Mouse (Mus musculus) cerebellum, adult 2 months (tissue): ENCODE results near the gene Plce1. TPM values are rescaled to one million over a fixed set of nuclear protein-coding genes. Genes with fewer than 3 reads are reported as not detected.

Experiments
- DNase-seq, 2 experiments: peaks; one replicate each; pipeline ENCODE4 v3.0.0; 2021
- H3K27ac ChIP-seq: fragments of 200-500 bp; 2 replicates; pipeline ENCODE4 v1.5.1; 2012; ENCODE audit warnings: low read length, control low read depth, inconsistent platforms; ENCODE audit not compliant: insufficient read depth
- H3K27me3 ChIP-seq: fragments of 200-500 bp; 2 replicates; pipeline ENCODE4 v1.6.1; 2012; ENCODE audit warnings: inconsistent platforms, mild to moderate bottlenecking, low read length, moderate library complexity; ENCODE audit not compliant: control insufficient read depth, insufficient read depth
- H3K4me1 ChIP-seq: fragments of 200-500 bp; 2 replicates; pipeline ENCODE4 v1.6.1; 2011; ENCODE audit warnings: low read length; ENCODE audit not compliant: control insufficient read depth, insufficient read depth
- H3K4me3 ChIP-seq: fragments of 200-500 bp; replicated peaks from 2 replicates; pipeline ENCODE3; 2011; ENCODE audit warnings: mild to moderate bottlenecking, low read depth, low read length, control low read depth; ENCODE audit not compliant: insufficient read depth
- CTCF ChIP-seq: fragments of 200-500 bp; IDR thresholded peaks from 2 replicates; pipeline ENCODE4 v1.5.1; 2011; ENCODE audit warnings: low read depth, mild to moderate bottlenecking, control low read depth, low read length, moderate library complexity, borderline replicate concordance; ENCODE audit not compliant: insufficient read depth
- POLR2A ChIP-seq: fragments of 200-500 bp; IDR thresholded peaks from 2 replicates; pipeline ENCODE4 v1.6.1; 2011; ENCODE audit warnings: low read length, control low read depth, borderline replicate concordance; ENCODE audit not compliant: insufficient read depth
- WGBS: fragments of 180-500 bp; shearing (Covaris S2); methylation state at CpG from one replicate; pipeline ENCODE4 v1.1.7; 2018; 5-methylcytosine and 5-hydroxymethylcytosine counted together
- polyA plus RNA-seq: library from polyadenylated mRNA; depleted of rRNA; stranded (reverse); fragments of >200 nt; gene quantifications from 2 replicates; pipeline ENCODE4 v1.2.3, GENCODE M21; 2012

Plce1 gene
- polyA plus RNA-seq, 1 experiment, result 9.7 TPM

DNA sequence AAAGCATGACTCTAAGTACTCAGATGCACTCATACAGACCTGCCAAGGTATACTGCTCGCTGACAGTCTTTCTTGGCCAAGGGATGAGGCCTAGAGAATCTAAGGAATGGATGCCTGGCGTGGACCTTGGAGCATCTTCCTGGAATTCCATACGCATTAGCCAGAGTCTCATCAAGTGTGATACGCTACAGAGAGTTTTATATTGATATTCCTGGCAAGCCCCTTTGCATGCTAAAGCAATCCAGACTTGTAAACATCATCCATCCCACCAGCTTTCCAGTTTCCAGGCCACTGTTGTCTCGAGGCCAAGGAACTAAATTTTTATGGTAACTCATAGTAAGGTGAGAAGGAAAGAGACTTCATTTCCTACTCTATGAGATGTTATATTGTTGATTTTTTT is 197.7 kb downstream of the Plce1 start:
- Histone ChIP-seq H3K27me3 (no peaks in the 10 kb centered on the region), H3K27ac (no peak overlapping the region), H3K4me3 (no peak overlapping the region), H3K4me1 (no peaks in the 10 kb centered on the region)
- 56% methylated on average over 5 of the region's 5 CpGs for WGBS
- DNase-seq, result no peak
- TF ChIP-seq POLR2A (no peak), CTCF (no peak)

DNA sequence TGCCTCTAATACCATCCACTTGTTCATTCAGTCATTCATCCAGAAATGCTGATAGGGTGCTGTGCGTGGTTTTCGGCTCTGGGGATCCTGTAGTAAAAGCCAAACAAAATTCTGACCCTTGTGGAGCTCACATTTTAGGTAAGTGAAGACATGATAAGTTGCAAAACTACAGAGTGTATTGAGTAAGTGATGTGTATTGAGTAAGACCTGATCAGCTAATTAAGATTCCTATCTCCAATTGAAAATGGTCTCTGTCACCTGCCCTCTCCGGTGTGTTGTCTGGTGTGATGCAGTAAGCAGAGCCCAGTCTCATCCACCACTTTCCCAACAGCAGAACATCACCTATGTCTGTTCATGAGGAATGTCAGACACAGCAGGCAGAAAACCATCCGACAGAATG is 198.6 kb downstream of the Plce1 start:
- 88% methylated on average over 4 of the region's 4 CpGs for WGBS
- H3K4me1 ChIP-seq, result no peaks in the 10 kb centered on the region
- H3K4me3 ChIP-seq, result no peak overlapping the region
- no peak for TF ChIP-seq CTCF
- no peak for TF ChIP-seq POLR2A
- no peak for DNase-seq
- no peaks in the 10 kb centered on the region for H3K27me3 ChIP-seq
- H3K27ac ChIP-seq, result no peak overlapping the region

DNA sequence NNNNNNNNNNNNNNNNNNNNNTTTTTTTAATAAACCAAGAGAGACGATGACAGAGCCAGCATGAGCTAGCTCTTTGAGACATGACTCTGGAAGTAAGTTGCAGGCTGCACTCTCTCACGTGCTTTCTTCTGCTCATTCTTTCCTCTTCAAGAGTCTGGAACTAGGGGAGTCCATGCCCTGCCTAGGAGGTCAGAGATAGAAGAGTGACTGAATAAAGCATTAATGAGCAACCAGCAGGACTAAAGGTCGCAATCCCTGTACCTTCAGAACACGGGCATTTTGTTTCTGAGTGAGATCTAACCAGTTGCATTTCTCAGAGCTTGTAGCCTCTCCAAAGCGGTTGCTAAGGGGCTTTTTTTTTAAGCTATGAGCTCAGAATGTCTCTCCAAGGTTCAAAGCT is 206.4 kb downstream of the Plce1 start:
- Histone ChIP-seq H3K27me3 (no peaks in the 10 kb centered on the region), H3K4me1 (no peaks in the 10 kb centered on the region), H3K27ac (no peak overlapping the region), H3K4me3 (no peak overlapping the region)
- 61% methylated on average over 5 of the region's 5 CpGs for whole genome bisulfite sequencing
- TF ChIP-seq POLR2A, result no peak
- no peak for TF ChIP-seq CTCF
- no peak for DNase-seq

DNA sequence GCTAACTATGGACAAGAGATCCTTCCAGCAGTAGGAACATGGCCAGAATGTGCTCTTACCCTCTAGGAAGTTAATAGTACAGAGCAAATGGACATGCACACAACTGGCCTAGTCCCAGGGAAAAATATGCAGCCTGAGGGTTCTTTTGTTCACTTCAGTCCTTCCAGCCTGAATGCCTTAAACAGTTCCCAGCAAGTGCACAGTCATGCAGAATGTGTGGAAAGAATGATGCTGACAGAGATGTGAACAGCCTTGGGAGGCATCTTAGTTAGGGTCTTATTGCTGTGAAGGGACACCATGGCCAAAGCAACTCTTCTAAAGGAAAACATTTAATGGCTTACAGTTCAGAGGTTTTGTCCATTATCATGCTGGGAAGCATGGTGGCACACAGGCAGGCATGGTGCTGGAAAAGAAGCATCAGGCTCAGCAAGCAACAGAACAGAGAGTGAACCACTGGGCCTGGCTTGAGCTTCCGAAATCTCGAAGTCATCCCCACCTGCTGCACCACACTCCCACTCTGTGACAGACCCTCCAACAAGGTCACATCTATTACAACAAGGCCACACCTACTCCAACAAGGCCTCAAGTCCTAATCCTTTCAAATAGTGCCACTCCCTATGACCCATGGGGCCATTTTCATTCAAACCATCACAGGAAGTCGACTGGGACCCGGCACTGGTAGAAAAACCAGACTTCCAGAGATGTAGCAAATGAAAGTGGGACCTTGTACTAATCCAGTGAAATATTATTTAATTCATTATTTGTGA is 208.0 kb downstream of the Plce1 start:
- Histone ChIP-seq H3K27ac (no peak overlapping the region), H3K27me3 (no peaks in the 10 kb centered on the region), H3K4me3 (no peak overlapping the region), H3K4me1 (no peaks in the 10 kb centered on the region)
- no peak for TF ChIP-seq CTCF
- TF ChIP-seq POLR2A, result no peak
- no peak for DNase-seq
- 87% methylated on average over 4 of the region's 4 CpGs for WGBS

DNA sequence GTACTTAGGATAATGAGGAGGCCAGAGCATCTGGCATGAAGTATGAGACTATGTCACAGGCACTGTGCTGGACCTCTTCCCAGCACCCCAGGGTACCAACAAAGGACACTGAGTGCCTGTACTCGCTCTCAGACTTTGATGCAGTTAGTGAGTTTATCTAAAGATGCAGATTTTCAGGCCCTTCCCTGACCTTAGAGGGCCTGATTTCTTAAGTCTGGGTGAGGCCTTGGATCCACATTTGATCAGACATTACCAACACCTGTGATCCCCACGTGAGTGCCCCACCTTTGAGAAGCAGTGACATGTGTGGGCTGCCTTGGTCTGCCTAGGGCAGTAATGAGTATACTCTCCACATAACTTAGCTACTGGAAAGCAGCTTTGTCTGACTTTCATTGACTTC is 209.4 kb downstream of the Plce1 start:
- TF ChIP-seq CTCF (no peak), POLR2A (no peak)
- WGBS, result 49% methylated on average over 2 of the region's 2 CpGs
- H3K4me1 ChIP-seq, result no peaks in the 10 kb centered on the region
- no peak for DNase-seq
- H3K27me3 ChIP-seq, result no peaks in the 10 kb centered on the region
- no peak overlapping the region for H3K4me3 ChIP-seq
- H3K27ac ChIP-seq, result no peak overlapping the region

GRCm38 (mm10) chr19:38691533-38691932 is 210.6 kb downstream of the Plce1 start:
- no peak overlapping the region for H3K4me3 ChIP-seq
- H3K27ac ChIP-seq, result no peak overlapping the region
- no peaks in the 10 kb centered on the region for H3K27me3 ChIP-seq
- DNase-seq, result no peak
- H3K4me1 ChIP-seq, result no peaks in the 10 kb centered on the region
- no peak for TF ChIP-seq CTCF
- no peak for TF ChIP-seq POLR2A
- 92% methylated on average over 6 of the region's 6 CpGs for WGBS

GRCm38 (mm10) chr19:38693331-38693730 is 212.4 kb downstream of the Plce1 start:
- H3K4me3 ChIP-seq, result no peak overlapping the region
- TF ChIP-seq POLR2A (no peak), CTCF (no peak)
- 26% methylated on average over 2 of the region's 2 CpGs for WGBS
- no peak for DNase-seq
- no peaks in the 10 kb centered on the region for H3K27me3 ChIP-seq
- H3K4me1 ChIP-seq, result no peaks in the 10 kb centered on the region
- no peak overlapping the region for H3K27ac ChIP-seq

GRCm38 (mm10) chr19:38693769-38694168 is 212.9 kb downstream of the Plce1 start:
- Histone ChIP-seq H3K4me1 (no peaks in the 10 kb centered on the region), H3K4me3 (no peak overlapping the region), H3K27me3 (no peaks in the 10 kb centered on the region), H3K27ac (no peak overlapping the region)
- WGBS, result 30% methylated on average over 4 of the region's 4 CpGs
- DNase-seq, result no peak
- no peak for TF ChIP-seq CTCF
- no peak for TF ChIP-seq POLR2A

- no peak for TF ChIP-seq POLR2A
- TF ChIP-seq CTCF, result no peak
- no peaks in the 10 kb centered on the region for H3K27me3 ChIP-seq
- H3K4me1 ChIP-seq, result no peaks in the 10 kb centered on the region
- DNase-seq, result no peak
- no peak overlapping the region for H3K4me3 ChIP-seq
- 85% methylated on average over 8 of the region's 8 CpGs for WGBS
- no peak overlapping the region for H3K27ac ChIP-seq
These were observed 220.9 kb downstream of the Plce1 start for GRCm38 (mm10) chr19:38701776-38702175.
